Mouse (Mus musculus) erythroblast, embryonic 14.5 days (primary cell): Measurements from ENCODE around the gene Haus4.

Source experiments
- GATA1 ChIP-seq: IDR thresholded peaks from 2 replicates; pipeline ENCODE4 v1.6.1; 2012; ENCODE audit warnings: low read length, inconsistent platforms, mixed read lengths
- TAL1 ChIP-seq: IDR thresholded peaks from 3 replicates; pipeline ENCODE4 v1.6.1; 2012; ENCODE audit warnings: low read length, inconsistent platforms, mixed read lengths

GRCm38 (mm10) chr14:54601601-54602000, 47.2 kb upstream of the Haus4 start:
- no peak for TF ChIP-seq GATA1
- TF ChIP-seq TAL1: no peak
